Mouse (Mus musculus) naive thymus-derived CD4-positive, alpha-beta T cell, adult 2 months (primary cell): ENCODE results near the gene G6pc.
"Not testable (repeated sequence)": the region's sequence is repeated elsewhere in the genome, so short reads cannot be mapped to it uniquely, and the experiment has no call there.

Experiments used
- DNase-seq: peaks from one replicate; pipeline ENCODE4 v3.0.0-alpha.2; 2011; ENCODE audit warnings: low read depth

The G6pc gene

GRCm38 (mm10) chr11:101357505-101358182, 9.7 kb upstream of the G6pc start:
- no peak for DNase-seq

DNA sequence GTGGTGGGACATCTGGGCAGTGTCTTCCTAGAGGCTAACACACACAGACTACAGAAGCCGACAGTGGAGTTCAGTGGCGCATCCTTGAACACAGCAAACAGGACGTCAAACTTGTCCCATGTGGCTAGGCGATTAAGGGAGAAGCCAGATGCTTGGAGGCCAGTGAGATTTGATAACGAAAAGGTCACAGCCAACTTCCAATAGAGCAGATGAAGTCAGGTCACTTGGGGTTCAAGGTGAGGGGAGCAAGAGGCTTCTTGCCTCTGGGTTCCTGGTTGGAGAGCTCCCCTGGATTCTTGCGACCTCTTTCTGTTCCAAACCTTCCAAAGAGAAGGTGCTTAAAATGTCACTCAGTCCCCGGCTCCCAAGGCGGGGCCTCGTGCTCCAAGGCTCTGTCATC, 7.6 kb upstream of the G6pc start:
- no peak for DNase-seq

- peak; percentile 14 for DNase-seq
Observed at GRCm38 (mm10) chr11:101360651-101361113, 6.7 kb upstream of the G6pc start.

DNA sequence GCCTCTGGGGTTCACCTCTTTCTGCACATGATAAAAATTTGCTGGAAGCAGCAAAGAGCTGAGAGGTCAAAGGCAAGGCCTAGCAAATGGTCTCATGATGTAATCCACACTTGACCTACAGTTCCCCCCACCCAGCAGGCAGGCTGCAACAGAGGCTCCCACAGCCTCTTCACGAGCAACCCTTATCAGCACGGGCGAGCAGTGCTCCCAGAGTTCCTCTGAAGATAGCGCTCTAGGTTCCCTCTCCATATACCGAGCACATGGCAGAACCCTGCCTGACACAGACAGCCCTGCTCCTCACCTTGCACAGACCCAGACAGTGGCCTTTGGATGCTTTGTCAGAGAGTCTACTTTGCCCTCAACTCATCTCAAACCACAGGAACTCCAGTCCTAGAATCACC, 2.8 kb upstream of the G6pc start:
- no peak for DNase-seq

DNA sequence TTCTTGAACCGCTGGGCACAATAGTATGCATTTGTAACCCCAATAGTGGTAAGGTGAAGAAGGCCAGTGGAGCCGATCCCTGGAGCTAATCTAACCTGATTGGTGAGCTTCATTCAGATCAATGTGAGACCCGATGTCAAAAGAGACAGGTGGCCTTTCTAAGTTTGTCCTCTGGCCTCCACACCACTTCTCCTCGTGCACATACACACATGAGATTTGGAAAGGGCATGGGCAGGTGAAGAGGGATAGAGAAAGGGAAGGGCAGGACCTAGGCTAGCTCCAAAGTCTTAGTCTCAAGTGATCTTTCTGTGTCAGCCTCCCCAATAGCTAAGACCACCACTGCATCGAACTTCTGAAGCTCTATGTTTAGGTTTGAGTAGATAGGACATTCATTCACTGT, 2.8 kb downstream of the G6pc start:
- no peak for DNase-seq

DNA sequence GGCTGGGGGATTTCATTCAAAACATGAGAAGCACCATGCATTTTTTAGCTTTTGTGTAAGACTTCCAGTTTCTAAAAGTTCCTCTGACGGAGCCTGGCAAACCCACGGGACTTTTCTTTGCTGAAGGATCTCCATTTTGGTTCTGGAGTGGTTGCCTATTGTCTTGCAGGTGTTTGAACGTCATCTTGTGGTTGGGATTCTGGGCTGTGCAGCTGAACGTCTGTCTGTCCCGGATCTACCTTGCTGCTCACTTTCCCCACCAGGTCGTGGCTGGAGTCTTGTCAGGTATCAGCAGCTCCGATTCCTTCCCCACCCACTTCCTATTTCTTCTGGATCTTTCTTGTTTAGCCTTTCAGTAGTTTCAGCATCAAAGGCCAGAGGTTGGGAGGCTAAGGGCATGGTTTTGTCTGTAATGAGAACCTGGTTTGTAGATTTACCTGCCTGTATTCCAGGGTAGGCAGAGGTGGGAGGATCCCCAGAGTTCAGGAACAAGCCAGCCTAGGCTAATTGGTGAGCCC, 7.1 kb downstream of the G6pc start:
- no peak for DNase-seq

GRCm38 (mm10) chr11:101378196-101378595, 10.8 kb downstream of the G6pc start:
- not testable (repeated sequence) for DNase-seq

DNA sequence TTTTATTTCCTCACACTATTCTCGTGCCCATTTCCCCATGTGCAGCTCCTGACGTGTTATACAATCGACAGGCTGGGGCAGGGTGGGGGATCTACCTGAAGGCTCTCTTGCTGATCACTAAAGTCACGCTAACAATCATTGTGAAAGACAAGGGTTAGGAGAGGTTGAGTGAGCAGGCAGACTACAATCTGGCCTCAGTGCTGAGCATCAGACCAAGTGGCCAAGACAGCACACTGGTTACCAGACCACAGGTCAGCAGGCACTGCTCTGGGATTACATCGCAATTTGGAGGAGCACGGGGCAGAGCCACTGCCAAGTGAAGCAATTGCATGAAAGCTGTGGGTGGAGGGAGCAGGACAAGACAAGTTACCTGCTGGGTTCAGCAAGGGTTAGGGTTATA, 11.6 kb downstream of the G6pc start:
- DNase-seq: no peak

- DNase-seq: no peak
Observed at GRCm38 (mm10) chr11:101381817-101382216, 14.5 kb downstream of the G6pc start.

DNA sequence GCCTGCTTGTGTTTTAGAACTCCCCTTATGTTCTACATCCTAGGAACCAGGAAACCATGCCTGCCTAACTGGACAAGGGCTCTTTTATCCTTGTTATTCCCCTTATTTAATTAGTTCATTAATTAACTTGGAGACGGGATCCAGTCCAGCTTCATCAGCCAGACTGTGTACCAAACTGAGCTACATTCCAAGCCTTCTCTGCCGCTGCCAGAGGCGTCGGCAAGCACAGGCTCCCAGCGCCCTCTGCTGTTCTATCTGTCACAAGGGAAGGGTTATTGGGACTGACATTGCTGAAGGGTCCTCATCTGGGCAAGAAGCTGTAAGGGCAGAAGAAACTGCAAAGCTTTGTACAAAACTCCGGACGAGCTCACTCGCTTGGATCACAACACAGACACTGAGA, 27.7 kb downstream of the G6pc start:
- peak; percentile 59 for DNase-seq

DNA sequence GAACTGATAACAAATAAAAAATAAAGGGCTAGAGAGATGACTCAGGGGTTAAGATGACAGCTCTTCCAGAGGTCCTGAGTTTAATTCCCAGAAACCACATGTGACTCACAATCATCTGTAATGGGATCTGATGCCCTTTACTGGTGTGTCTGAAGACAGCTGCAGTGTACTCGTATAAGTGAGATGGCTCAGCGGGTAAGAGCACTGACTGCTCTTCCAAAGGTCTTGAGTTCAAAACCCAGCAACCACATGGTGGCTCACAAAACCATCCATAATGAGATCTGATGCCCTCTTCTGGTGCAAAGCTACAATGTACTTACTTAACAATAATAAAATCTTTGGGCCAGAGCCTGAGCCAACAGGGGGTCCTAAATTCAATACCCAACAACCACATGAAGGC, 47.9 kb downstream of the G6pc start:
- no peak for DNase-seq

DNA sequence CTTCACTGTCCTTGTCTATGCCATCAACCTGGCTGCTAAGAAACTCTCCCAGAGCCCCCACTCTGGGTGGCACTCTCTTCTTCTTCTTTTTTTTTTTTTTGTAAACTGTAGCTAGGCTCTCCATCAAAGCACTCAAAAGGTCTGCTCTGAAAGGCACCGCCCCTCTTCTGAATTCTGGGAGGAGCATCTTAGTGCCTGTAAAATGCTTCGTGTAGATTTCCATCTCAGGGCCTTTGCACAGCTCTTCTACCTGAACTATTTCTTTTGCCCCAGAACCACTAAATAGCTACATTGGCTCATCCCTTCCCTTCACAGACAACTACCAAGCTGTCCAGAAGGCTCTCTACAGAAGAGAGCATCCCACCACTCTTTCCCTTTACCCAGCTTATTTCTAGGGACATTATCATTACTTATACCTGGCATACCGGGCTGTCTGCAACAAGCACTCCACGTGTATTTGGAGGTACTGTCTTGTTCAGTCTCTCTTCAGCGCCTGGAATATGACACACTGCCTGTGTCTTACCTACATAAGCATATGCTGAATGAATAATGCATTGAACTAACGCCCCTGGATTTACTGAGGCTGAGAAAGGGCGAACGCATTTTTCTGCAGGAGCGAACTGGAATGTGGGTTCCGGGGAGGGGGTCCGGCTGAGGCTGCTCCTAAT, 49.2 kb downstream of the G6pc start:
- DNase-seq: peak; percentile 51

DNA sequence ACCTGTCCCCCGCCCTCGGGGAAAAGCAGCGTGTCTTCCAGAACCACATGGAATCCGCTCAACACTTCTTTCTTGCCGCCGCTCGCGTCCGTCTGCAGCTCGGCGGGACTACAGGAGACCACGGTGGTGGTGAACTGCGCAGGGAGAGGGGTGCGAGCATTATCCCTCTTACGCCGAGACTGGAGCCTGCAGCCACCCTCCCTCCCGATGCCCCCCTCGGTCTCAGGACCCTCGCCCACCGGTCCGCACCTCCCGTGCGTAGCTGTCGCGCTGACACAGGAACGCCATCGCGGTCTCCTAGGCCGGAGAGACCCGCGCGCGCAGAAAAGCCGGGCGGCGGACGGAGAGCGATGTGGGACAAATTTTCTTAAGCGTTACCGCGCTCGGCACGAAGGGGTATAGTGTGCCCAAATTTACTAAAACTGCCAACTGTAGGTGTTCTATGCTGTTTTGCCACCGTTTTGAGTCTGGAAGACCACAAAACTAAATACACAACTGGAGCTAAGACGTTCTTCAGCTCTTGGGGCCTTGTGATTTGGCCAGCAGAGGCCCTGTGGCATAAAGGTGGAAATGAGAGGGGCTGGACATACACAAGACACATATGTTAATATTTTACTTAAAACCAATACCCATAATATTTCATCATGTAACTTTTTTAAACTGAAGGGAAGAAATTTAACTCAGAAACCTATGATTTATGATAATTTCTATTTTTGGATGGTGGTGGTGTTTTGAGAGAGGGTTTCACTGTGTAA, 49.9 kb downstream of the G6pc start, which contains the start of gene Aarsd1:
Gene Aarsd1, minus strand, starts transcription at position 515 of the 755 bp plus-strand sequence.
- peak; percentile 91 for DNase-seq

- no peak for DNase-seq
Observed at GRCm38 (mm10) chr11:101418991-101419390, 51.6 kb downstream of the G6pc start.

DNA sequence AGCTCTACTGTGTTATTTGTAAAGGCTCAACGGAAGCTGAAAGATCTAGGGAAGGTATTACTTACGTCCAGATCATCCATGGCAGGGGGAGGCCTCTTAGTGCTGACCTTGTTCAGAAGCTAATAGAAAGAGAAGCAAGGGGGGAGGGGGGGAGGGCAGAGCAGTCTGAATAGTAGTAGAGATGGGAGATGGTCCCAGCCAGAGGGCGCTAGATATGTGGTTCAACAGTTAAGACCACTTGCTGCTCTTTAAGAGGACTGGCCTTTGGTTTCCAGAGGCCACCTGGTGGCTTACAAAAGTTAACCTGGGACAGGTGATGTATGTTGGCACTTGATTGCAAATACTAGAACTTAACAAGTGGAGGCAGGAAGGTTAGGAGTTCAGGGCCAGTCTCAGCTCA, 52.2 kb downstream of the G6pc start:
- DNase-seq: no peak

DNA sequence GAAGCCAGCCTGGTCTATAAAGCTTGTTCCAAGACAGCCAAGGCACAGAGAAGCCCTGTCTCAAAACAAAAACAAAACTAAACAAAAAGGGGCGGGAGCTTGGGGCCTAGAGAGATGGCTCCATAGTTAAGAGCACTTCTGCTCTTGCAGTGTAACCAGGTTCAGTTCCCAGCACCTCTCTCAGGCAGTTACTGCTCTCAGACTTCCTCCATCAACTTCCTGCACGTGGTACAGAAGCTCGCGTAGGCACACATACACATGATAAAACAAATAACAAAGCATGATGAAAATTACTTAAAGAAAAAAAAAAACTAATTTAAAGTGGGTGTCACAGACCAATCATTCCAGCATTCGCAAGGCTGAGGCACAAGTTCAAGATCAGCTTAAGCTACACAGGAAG, 52.8 kb downstream of the G6pc start:
- DNase-seq: no peak

DNA sequence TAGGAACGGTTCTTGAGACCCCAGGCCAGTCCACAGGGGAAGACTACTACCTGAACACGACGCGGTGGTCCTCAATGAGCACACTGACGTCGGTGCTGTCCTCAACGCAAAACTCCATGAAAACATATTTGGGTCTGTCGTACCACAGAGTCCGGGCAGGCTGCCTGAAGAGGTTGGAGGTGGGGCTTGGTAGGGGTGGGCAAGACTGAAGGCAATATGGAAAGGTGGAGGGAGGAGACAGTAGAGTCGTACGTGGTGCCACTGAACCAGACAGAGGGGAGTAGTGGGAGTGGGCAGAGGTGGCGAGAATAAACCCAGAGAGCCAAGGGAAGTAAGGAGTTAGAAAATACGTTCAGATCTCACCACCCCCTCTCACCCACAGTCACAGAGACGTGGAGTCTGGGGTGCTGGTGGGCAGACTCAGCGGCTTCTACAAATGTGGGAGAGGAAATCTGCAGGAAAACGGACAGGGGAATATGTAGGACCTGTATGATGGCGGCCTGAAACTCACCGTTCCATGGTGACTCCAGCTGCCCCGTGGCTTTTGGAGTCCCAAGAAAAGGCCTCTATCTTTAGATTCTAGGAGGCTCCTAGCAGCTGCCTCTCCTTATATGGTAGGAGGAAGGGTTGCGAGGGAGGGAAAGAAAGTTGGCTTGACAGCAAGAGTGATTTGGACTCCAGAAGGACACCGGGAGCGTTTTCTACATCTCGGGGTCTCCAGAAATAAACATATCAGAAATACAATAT, 56.9 kb downstream of the G6pc start, which contains the start of gene Gm27029:
Gene Gm27029, minus strand, starts transcription at position 692 of the 747 bp plus-strand sequence.
- DNase-seq: no peak

DNA sequence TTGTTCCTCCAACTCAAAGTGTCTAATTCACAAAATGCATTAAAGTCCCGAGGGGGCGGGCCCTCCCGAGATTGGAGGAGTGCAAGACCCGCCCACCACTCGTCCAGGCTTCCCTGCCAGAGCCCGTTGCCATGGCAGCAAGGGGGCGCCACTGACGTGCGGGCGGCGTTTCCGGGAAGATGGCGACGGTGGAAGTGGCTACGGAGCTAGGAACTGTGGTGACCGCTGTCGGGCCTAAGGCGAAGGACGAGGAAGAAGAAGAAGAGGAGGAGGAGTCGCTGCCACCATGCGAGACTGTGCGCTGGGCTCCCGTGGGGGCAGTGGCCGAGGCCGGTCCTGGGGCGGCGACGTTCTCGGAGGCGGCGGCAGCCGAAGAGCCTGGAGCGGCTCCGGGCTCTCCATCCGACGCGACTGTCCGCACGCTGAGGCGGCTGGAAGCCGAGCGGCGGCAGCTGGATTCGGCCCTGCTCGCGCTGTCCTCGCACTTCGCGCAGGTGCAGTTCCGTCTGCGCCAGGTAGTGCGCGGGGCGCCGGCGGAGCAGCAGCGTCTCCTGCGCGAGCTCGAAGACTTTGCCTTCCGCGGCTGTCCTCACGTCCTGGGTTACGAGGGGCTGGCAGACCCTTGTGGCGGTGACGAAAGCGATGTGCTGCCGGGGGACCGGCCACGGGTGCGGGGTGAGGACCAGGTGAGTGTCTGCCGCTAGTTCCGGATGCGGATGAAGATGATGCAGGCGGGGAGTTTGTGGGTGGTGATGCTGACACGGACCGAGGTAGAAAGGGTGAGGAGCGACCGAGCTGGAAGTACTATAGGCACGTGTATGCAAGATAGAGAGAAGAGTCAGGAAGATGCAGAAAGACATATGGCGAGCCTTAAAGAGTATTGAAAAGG, 57.8 kb downstream of the G6pc start, which contains the start of the genes Rundc1 and Ptges3l:
Gene Rundc1, plus strand, starts transcription at position 161 of the 889 bp plus-strand sequence.
Gene Ptges3l, minus strand, starts transcription at position 409 of the 889 bp plus-strand sequence.
- DNase-seq: peak; percentile 97

DNA sequence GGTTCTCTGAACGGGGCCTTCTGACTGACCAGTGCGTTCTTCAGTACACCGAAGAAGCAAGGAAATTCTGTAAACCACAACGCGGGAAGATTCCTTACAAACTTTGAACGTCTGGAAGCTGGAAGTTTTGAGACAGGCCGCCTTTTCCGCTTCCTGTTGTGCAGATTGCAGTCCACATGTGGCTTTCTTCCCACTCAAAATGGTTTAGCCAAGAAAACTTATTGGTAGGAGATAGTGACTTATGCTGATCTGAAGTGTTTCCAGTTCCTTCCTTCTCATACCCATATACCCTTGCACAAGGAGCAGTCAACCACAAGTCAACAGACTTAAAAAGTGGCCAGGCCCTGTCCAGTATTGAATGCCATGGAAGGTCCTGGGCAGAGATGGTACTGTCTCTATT, 58.8 kb downstream of the G6pc start:
- DNase-seq: no peak
